Mouse (Mus musculus): ENCODE measurements around the gene Ddc.

Ddc gene

DNA sequence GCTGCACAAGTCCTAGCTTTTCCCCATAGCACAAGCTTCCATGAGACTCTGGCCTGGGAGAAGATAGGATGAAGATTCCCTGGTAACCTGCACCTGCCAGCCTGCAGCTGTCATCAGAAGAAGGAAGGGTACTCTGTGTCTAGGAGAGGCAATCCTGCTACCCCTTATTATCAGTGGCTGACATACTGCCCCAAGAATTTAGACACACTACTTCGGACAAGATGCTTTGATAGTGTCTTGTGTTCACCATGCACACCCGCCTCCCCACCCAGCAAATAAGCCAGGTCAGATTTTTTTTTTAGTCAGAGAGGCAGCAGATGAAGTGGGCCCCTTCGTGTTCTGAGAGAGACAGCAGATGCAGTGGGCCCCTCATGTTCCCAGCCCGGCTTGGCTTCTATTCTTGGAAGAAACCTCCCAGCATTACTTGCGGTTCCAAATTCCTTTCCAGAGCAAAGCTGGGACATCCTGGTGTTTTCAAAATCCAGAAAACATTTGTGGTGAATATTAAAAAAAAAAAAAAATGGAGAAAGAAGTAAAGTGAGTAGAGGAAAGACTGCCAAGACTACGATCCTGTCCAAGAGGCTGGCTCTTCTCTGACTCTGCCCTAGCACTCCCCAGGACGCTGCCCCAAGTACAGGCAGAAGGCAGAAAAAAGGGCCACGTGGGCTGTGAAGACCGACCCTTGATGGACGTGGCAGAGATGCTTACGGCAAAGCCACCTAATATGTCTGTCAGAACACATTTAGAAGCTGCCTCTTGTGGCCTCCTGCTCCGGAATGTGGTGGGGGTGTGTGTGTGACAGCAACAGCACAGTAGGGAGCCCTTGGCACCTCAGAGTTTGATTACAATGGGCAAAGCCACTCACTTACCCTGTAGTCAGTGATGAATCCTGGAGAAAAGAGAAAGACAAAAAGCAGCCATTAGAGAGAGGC, 73.7 kb downstream of the Ddc start:
- DNase-seq (ENCODE audit: low read depth) = no peak

DNA sequence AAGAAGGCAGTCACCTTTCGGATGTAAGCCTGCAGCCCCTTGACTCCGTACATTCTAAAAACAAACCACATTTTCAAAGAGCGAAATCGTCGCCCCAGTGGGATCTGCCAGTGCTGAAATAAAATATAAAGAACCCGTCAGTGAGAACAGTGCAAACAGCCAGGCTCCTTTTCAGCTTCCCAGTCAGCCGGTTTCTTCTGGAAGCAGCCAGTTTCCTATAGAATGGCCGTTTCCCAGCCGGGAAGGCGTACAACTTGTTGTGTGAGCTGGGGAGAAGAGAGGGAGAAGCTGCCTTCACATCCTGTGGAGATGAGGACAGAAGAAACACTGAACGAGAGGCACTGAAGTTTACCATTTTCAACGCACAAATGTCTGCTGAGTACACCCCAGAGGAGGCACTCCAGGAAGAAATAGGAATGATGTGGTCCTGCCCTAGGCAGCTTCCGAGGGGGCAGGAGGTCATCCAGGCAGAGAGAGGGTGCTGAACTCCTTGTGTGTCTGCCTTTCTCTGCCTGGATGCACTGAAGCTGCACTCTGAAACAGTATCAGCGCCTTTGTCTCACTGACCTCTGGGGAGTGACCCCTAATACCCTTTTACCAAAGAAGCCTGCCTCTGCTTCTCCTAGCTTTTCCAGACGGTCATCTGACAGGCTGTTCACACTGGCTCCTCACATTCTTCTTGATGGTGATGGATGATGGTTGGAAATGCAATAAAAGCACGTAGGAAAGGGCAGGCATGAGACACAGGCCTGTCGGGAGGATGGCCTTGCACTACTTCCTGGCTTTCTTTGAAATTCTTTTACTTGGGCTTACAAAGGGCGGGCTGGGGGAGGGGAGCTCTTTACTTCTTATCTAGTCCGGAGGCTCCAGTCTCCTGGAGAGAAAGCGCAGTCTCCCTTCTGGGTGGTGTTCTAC, 75.5 kb downstream of the Ddc start:
- DNase-seq (ENCODE audit: low read depth) = no peak

DNA sequence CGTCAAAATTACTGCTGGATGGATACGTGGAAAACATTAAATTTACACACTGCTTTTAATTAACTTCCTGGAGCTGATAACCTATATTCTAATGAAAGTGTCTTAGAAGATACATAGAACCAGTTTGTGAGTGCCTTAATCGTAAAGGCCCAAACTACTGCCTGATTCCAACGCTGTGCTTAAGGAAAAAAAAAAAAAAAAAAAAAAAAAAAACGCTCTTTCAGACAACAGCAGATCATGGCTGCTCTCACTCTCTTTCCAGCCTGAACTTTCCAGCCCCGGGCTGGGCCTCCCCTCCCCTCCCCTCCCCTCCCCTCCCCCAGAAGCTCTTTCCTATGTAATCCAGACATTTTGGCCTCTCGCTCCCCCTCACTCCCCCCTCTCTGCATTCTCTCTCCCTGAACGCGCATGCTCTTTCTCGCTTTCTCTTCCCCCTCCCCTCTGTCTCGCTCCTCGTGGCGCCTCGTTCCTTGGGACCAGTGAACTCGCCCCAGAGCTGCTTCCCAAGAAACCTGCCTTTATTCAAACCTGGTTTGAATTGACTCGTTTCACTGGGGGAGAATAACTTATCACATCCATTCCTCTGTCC, 76.5 kb downstream of the Ddc start:
- no peak for DNase-seq (ENCODE audit: low read depth)

DNA sequence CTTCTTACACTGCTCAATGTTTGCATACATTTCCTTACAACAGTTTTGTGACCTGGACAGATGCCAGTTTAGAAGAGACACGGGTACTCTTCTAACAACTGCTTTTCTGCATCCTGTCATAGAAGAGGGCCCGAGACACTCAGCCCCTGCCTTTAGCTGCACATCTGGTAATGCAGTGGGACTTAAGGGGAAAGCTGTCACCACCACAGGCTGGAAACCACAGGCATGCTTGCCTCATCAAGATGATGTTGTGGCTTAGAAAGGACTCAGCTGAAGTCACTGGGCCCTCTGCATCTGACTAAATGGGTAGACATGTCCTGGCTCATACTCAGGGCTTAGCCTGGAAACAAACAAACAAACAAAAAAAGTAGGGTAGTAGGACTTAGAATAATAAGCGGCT, 77.2 kb downstream of the Ddc start:
- peak; percentile 97 for DNase-seq (ENCODE audit: low read depth)

DNA sequence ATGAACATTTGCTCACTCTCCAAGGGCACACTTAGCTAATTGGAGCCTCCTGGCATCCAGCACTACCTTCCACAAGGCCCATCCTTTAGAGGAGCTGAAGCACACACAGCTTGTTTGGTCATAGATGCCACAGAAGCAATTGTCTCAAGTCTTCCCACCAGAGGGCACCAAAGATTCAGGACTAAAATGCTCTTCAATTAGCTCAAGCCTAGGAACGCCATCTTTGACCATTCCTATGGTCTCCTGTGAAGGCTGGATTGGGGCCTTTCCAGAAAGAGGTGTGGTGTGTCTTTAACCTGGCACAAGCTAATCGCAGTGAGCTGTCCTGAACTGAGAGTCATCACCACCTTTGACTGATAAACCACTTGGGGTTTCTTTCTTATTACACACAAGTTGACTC, 77.7 kb downstream of the Ddc start:
- peak; percentile 96 for DNase-seq (ENCODE audit: low read depth)

DNA sequence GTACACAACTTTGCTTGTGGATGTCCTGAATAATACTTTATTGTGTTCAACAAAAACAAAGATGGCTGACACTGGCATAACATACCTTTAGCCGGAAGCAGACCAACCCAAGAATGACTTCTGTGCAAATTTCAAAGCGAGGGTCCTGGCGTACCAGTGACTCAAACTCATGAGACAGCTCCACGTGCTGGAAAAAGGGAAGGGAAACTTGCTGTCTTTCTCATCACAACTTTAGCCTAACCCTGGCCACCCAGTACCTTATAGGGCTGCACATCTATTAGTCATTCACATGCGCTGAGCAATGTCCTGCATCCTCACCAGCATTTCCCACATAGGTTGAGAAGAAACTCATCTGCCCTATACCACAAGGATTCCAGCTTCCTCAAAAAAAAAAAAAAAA, 78.7 kb downstream of the Ddc start:
- DNase-seq (ENCODE audit: low read depth) = no peak

DNA sequence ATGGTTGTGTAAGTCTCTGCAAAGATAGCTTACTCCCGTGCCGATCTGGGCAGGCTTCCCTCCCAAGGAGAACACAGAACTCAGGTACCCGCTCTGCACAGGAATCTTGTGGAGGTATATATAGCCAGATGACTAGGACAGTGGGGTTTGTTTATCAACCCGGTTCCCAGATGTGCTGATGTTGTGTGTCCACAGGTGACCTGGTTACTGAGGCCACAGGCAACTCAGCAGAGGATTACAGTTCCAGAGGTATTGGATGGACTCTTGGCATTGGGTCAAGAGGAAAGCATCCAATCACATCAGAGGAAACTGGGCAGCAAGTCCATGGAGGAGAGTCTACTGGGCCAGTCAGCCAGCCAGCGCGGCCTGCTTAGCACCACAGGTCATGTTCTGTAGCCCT, 79.1 kb downstream of the Ddc start:
- DNase-seq (ENCODE audit: low read depth) = no peak

DNA sequence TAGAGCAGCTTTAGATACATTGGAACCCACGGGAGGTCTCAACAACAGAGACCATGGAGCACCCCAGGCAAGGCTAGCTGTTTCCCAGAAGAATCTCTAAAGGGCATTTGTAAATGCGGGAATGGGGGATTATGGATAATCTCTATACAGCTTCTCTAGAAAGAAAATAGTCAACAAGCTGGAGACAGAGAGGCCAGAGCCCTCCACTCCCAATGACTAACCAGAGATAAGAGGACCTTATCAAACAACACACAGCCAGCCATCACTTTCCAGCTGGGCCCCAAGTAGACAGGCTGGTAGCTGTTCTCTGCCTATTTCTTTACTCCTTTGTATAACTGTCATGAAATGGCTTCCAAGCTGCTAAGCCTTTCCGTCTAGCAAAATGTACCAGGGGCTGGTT, 82.2 kb downstream of the Ddc start:
- no peak for DNase-seq (ENCODE audit: low read depth)

DNA sequence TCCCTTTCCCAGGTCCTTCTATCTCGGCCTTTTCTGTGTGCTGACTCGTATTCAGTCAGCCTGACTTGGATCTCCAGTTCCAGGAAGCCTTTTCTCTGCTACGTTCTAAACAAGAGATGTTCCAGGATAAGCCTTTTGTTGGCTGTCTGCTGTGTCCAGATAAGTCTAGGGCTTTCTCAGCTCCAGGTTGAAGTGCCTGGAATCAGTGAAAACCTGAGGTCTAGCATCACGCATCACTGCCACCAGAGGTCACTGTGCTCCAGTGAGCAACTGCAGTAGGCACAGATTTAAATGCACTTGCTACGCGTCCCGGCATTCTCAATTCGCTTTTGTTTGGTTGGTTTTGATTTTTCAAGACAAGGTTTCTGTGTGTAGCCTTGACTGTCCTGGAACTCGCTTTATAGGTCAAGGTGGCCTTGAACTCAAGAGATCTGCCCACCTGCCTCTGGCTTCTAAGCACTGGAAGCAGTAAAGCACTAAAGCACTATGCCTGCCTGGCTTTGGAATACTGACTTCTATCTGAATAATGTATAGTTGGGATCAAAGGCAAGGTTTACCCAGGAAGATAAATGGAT, 86.0 kb downstream of the Ddc start:
- DNase-seq (ENCODE audit: low read depth) = peak; percentile 86

DNA sequence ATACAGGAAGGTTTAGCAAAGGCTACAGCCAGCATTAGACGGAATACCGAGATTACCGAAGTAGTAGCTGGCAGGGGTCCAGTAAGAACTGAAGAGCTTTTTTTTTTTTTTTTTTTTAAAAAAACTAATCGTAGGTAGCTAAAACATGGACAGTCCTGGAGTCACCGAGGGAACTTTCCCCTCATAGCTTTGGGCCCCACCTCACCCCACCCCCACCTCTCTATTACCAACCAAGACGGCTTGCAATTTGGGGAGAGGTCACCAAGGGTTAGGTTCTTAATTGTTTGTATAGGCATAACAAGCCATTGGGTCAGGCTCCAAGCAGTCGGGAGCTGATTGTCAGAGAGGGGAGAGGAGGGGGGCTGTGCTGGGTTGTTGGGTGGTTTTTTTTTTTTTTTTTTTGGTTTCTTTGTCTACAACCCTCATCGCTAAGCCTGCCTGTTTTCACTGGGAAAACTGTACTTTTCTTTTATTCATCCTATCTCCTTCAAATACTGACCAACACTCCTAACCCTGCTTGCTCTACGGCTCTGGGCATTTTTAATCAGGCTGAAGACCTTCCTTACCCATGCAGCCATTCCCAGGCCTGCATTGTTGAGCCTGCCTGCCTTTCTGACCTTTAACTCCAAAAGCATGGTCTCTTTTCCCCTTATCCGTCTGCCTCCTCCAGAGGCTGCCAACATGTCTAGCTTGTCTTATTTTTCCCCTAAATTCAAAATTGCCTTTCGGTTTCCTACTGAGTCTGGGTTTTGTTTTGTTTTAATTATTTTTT, 88.4 kb downstream of the Ddc start:
- DNase-seq (ENCODE audit: low read depth) = peak; percentile 70

DNA sequence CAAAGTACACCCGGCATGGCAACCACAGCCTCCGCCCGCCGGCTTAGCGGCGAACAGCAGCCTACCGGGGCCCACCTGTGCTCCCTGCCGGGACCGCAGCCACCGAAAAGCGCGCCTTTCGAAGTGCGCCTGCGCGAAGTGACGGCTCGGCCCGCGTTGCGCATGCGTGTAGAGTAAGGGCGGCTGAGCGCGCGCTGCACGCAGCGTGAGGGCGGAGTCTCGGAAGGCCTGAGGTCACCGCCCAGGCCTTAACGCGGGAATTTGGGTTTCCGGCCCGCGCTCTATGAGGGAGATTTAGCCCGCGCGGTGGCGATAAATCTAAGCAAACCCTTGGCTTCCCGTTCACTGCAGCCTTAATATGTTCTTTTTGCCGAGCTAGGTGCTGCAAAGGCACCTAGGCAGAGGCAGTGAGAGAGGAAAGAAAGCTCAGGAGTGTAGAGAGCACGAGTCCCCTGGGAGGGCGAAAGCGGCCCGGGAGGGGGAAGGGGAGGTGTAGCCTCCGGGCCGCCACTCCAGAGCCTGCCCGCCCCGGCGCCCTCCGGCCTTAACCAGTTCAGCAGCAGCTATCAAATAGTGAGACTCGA, 89.0 kb downstream of the Ddc start, which contains the start of gene Fignl1:
TSS of gene Fignl1 (minus strand) at position 143 of the 584 bp plus-strand sequence.
- peak; percentile 96 for DNase-seq (ENCODE audit: low read depth)

DNA sequence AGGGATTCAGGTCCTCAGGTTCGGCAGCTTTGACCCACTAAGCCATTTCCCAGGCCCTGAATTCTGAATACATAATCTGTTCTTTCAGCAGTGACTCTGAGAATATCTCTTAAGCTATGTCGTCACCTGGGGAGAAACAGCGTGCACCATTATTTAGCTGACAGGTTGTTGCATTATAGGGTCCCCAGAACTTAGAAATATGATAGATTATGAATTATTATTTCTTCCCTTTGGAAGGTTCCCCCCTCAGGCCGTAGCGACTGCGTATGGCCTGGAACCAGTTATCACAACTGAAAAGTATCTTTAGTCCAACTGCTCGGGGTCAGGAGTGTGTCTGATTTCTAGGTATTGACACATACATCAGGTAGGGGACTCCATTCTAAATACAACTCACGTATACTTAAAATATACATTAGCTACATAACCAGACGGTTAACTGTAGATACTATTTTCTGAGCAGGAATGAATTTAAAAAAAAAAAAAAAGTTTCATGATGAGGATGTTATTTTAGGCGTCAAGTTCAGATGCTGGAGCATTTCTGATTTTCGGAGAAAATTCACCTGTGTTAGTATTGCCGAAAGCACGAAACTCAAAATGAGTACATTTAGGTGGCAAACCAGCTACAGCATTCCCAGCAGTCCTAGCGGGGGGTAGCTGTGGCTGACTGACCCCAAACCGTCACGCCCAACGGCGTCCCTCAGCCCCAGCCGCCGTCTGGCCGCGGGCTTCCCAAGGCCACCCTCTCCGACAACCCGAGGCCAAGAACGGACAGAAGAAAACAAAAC, 89.7 kb downstream of the Ddc start:
- peak; percentile 45 for DNase-seq (ENCODE audit: low read depth)

DNA sequence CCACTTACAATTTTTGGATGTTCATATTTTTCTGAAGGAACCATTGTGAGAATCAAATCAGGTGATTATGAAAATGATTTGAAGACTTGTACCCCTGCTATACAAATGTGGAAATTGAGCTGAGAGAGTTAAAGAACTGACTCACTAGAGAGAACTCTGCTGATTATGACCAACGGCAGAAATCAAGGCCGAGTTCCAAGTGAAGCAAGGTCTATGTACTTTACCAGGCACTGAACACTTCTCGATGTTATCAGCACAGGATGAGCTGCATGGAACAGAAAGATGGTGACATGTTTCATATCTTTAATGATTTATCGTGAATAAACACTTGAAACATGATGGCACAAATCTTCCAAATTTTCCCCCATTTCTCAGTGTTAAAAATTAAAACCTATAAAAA, 92.0 kb downstream of the Ddc start:
- DNase-seq (ENCODE audit: low read depth) = no peak

DNA sequence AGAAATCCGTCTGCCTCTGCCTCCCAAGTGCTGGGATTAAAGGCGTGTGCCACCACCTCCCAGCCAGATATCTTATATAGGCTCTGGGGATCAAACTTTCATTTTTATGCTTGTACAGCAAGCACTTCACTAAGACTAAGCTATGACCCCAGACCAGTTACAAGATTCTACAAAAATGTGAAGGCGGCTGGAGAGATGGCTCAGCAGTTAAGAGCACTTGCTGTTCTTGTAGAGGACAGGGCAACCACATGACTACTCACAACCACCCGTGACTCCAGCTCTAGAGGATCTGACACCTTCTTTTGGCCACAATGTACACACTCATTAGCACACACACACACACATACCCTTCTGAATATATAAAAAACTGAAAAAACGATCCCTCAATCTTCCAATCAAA, 93.5 kb downstream of the Ddc start:
- no peak for DNase-seq (ENCODE audit: low read depth)

DNA sequence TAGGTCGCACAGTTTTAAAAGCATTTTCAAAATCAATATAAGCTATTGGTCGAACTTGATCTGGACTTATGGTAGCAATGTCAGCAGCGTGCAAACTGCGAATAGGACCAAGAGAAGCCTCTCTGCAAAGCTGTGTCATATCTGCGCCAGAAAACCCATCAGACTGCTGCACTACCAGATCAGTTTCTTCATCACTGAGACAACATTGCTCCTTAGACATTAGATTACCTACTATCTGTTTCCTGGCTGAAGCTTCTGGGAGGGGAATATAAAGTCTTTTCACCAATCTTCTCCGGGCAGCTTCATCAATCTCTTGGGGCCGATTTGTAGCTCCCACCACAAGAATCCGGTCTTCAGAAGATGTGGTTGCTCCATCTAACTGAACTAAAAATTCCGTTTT, 96.9 kb downstream of the Ddc start:
- no peak for DNase-seq (ENCODE audit: low read depth)

DNA sequence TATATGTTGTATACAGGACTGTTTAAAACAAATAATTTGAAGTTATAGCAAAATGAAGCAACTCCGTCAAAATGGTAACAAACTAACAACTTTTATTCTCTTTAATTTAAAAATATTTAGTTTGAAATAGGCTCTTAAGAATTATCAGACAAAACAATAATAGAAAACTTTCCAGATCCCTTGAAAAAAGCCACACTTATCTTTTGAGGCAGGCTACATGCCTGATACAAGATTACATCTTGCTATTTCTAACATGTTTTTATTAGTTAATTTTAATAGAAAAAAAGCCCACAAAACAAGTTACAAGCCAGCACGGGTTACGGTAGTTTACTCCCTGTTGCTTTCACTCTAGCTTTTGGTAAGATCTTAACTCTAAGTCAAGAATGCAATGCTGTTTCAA, 97.6 kb downstream of the Ddc start:
- no peak for DNase-seq (ENCODE audit: low read depth)

DNA sequence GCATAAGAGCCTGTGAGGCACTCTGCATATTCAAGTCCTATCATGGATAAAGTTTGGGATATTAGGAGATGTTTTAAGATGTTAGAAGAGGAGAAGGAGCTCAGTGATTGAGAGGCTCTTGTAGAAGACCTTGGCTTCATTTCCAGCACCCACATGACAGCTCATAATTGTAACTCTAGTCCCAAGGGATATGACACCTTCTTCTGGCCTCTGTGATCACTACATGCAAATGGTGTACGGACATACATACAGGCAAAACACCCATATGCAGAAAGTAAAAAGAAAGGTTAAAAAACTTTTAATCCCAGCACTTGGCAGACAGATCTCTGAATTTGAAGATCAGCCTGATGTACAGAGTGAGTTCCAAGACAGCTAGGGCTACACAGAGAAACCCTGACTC, 99.3 kb downstream of the Ddc start:
- no peak for DNase-seq (ENCODE audit: low read depth)

DNA sequence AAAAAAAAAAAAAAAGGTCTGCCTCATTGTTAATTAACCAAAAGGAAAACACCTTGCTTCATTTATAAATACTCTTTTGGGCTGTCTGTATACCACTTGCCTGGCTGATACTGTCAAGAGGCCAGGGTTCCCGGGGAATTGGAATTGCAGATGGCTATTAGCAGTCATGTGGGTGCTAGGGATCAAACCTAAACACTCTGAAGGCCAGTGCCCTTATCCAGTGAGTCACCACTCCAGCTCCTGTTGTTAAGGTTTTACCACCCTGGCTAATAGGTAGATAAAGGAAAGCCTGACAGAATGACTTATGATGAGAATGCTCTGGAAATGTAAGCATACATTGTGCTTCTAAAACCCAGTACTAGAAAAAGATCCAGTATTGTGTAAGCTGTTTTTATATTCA, 103.3 kb downstream of the Ddc start:
- DNase-seq (ENCODE audit: low read depth) = no peak

DNA sequence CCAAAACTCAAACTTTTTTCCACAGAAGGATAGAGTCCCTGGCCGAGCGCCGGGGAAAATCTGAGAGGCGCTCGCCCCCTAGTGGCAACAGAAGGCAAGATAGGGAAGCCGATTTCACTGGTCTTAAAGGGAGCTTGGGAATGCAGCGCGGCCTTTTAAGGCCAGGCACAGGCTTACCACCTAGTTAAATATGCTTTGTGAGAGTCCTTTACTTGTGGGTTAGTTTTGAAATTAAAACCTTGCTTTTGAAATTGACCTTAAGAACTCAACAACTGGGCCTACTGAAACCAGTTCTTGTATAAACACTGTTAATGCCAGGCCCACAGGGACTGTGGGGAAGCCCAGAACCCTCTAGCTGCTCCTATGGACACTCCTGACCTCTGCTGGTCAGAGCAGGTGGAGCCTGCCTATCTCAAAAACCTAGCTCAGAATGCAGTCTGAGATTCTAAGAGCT, 109.4 kb downstream of the Ddc start:
- DNase-seq (ENCODE audit: low read depth) = peak; percentile 94

DNA sequence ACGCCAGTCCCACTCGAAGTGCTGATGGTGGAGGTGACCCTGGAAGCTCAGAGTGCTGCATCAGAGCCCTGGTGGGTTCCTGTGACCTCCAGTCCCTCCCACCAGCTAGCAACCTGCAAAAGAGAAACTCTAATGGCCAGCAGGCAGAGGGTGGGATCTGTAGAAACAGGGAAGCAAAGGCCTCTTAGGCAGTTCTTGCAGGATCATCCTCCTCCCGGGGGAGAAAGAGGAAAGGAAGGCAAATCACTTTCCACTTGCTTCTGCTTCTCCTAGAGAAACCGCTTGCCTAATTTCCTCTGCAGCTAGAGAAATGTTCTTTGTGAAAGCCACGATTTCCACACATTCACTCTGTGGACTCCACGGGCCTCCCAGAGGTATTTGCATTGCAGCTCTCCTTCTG, 112.5 kb downstream of the Ddc start:
- peak; percentile 42 for DNase-seq (ENCODE audit: low read depth)

Data from 416B (cell line).